Mouse (Mus musculus): ENCODE data around the gene Tspan9. TPM values are rescaled to one million over a fixed set of nuclear protein-coding genes. Genes with fewer than 3 reads are reported as not detected.

Tspan9 gene
- polyA plus RNA-seq, 1 experiment from 2014 or later: 134 TPM

- ATAC-seq (replicated peaks; ENCODE audit: insufficient number of reproducible peaks, insufficient read depth, low FRiP score, low read depth): no peak
- H3K4me1 ChIP-seq (replicated peaks): no peaks in the 10 kb centered on the region
- H3K27me3 ChIP-seq: peaks cover 7% of the 10 kb centered on the region
- H3K4me3 ChIP-seq: no peak overlapping the region
- H3K36me3 ChIP-seq: no peaks in the 10 kb centered on the region
- no peak overlapping the region for H3K27ac ChIP-seq
- H3K9ac ChIP-seq: no peak overlapping the region
- H3K4me2 ChIP-seq: no peak overlapping the region
- 70% methylated on average over 3 of the region's 3 CpGs for WGBS
- H3K9me3 ChIP-seq (replicated peaks): no peaks in the 10 kb centered on the region
These were observed 226.4 kb downstream of the Tspan9 start for GRCm38 (mm10) chr6:127916993-127917392.

GRCm38 (mm10) chr6:127912938-127913337 is 230.5 kb downstream of the Tspan9 start:
- WGBS: 93% methylated on average over 3 of the region's 3 CpGs
- ATAC-seq (replicated peaks; ENCODE audit: insufficient number of reproducible peaks, insufficient read depth, low FRiP score, low read depth): no peak
- Histone ChIP-seq H3K9ac (no peak overlapping the region), H3K27me3 (no peaks in the 10 kb centered on the region), H3K27ac (no peak overlapping the region), H3K4me3 (no peak overlapping the region), H3K4me1 (replicated peaks) (no peaks in the 10 kb centered on the region), H3K4me2 (no peak overlapping the region), H3K36me3 (no peaks in the 10 kb centered on the region), H3K9me3 (replicated peaks) (no peaks in the 10 kb centered on the region)

DNA sequence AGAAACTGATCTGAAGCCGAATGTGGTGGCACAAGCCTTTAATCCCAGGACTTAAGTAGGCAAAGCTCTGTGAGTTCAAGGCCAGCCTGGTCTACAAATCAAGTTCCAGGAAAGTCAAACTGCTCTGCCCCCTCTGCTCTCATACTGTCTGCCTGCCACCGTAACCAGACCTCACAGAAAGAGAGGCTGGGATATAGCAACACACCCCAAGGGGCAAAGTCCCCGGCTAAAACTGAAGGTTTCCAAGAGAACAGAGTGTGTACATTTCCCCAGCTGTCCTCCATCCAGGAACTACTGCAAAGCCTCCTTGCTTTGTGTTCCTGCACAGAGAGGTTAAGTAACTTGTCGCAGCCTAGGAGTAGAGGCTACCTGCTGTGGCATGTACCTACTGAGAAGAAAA is 231.7 kb downstream of the Tspan9 start:
- H3K9ac ChIP-seq: no peak overlapping the region
- no peak overlapping the region for H3K4me3 ChIP-seq
- ATAC-seq (replicated peaks; ENCODE audit: insufficient number of reproducible peaks, insufficient read depth, low FRiP score, low read depth): no peak
- H3K27me3 ChIP-seq: no peaks in the 10 kb centered on the region
- no peak overlapping the region for H3K4me2 ChIP-seq
- H3K27ac ChIP-seq: no peak overlapping the region
- no peaks in the 10 kb centered on the region for H3K9me3 ChIP-seq (replicated peaks)
- H3K36me3 ChIP-seq: no peaks in the 10 kb centered on the region
- H3K4me1 ChIP-seq (replicated peaks): no peaks in the 10 kb centered on the region
- WGBS: 84% methylated on average over 4 of the region's 4 CpGs

Small RNA genes lying within 50 kb of the gene (microRNA-seq; reads per million reads assigned to microRNA genes)
- gene Gm26338: not detected

Other genes starting within 250 kb of the Tspan9 start
- gene Tead4, start 157.2 kb upstream of the Tspan9 start, polyA plus RNA-seq (2015; fragmentation: Nextera tagmentation; extraction: Ambion mirVana): 2.3 and 2.7 TPM in 2 replicates
- gene Tulp3, start 212.3 kb upstream of the Tspan9 start, polyA plus RNA-seq (2015; fragmentation: Nextera tagmentation; extraction: Ambion mirVana): 9.0 and 13.3 TPM in 2 replicates
- 69.7 and 80.4 TPM in 2 replicates for gene Rhno1, start 219.3 kb upstream of the Tspan9 start, polyA plus RNA-seq (2015; fragmentation: Nextera tagmentation; extraction: Ambion mirVana)
- gene Foxm1, start 219.4 kb upstream of the Tspan9 start, polyA plus RNA-seq (2015; fragmentation: Nextera tagmentation; extraction: Ambion mirVana): 18.1 and 28.4 TPM in 2 replicates
- 0.18 and 0.39 TPM in 2 replicates for gene Tex52, start 231.9 kb upstream of the Tspan9 start, polyA plus RNA-seq (2015; fragmentation: Nextera tagmentation; extraction: Ambion mirVana)
- gene Gm44596, start 231.9 kb upstream of the Tspan9 start, polyA plus RNA-seq (2015; fragmentation: Nextera tagmentation; extraction: Ambion mirVana): not detected in 2 replicates